Mouse (Mus musculus) ES-CJ7 (cell line): ENCODE results near the gene Pex26.

Source experiments
- DNase-seq: peaks from one replicate; pipeline ENCODE4 v3.0.0; 2011; ENCODE audit warnings: low read depth, low spot score

Pex26 gene

GRCm38 (mm10) chr6:121183414-121184173 is at the start of gene Pex26:
Gene Pex26, plus strand, starts transcription at chr6:121183667.
- DNase-seq = peak; percentile 94

GRCm38 (mm10) chr6:121134249-121134648 is 49.2 kb upstream of the Pex26 start:
- peak; percentile 45 for DNase-seq

DNA sequence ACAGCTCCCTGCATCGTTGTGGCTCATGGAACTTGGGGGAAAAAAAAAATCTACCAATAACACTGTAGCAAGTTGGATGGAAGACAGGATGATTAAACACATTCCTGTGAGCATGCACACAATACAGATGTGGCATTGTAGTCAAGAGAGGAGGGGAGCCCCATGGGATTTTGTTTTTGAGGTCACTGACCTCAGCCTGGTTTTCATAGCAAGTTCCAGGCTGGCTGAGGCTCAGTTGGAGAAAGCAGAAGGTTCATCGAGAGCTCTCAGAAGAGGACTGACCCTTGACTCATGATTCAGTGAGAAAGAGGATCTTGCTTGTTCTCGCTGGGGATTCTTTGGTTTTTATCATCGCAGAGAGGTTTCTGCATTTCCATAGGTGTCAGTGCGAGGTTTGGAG is 48.6 kb upstream of the Pex26 start:
- DNase-seq = no peak

- DNase-seq = peak; percentile 78
Measured at GRCm38 (mm10) chr6:121137222-121137621, 46.2 kb upstream of the Pex26 start.

DNA sequence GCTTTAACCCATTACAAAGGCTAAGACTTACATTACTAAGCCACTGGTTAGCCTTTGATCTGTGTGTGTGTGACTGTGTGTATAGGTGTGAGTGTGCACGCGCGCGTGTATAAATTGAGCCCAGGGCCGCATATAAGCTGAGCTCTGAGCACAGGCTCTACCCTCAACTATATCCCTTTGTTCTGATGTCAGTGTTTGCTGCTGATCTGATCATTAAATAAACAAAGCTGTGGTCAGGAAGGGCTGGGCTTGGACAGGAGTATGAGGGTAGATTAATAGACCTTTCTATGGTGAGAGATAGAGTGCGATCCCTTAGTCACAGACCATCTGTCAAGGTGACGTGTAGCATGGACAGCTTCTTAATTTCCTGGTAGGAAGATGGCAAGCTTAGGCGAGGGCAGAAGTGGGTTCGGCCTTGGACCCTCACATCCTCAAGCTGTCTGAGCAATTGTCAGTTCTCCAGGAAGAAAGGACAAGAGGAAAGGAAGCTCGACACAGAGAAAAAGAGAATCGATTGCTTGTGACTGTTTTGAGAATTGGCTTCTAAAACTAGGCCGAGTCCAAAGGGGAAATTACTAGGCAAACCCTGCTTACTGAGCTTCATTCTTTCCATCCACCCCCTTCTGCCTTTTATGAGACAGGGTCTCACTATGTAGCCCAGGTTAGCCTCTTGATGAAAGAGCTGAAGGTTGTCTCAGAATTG is 45.0 kb upstream of the Pex26 start:
- no peak for DNase-seq

- no peak for DNase-seq
Measured at GRCm38 (mm10) chr6:121139271-121139670, 44.2 kb upstream of the Pex26 start.

DNA sequence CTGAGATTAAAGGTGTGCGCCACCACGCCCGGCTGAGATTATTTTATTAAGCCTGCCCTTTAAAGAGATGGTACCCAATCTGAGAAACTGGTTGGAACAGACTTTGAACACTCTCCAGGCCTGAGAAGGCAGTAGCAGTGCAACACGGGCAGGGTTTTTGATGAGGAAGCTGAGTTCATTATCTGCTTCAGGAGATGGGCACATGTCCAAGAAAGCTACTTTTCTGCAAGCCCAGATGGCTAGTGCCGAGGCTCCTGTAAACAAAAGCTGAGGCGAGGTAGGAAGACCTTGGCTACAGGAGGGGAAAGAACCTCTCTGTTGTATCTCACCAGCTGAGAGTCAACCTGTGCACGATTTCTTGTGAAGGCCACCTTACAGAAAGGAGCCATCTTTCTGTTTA is 41.2 kb upstream of the Pex26 start:
- no peak for DNase-seq

- no peak for DNase-seq
Measured at GRCm38 (mm10) chr6:121143439-121143838, 40.0 kb upstream of the Pex26 start.

DNA sequence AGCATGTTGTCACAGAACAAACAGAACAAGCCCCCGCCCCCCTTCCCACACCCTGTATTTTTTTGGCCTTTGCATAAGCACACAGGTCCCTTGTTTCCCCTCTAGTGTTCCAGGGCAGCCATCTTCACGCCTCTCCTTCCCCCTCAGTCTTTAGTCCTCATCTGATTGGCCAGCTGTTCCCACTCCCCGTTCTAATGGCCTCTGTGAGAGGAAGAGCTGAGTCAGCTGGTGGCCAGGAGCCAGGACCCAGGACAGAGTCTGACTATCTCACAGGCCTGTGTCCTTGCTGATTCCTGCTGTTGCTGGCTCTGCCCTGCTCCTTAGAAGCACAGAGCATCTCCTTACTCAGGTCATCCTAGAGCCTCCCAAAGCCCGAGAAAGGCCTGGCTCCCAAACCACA is 39.4 kb upstream of the Pex26 start:
- DNase-seq = no peak

GRCm38 (mm10) chr6:121145010-121145604 is 38.4 kb upstream of the Pex26 start:
- DNase-seq = peak; percentile 53

- DNase-seq = no peak
Measured at GRCm38 (mm10) chr6:121145906-121146305, 37.6 kb upstream of the Pex26 start.

GRCm38 (mm10) chr6:121146798-121147197 is 36.7 kb upstream of the Pex26 start:
- no peak for DNase-seq

- DNase-seq = no peak
Measured at GRCm38 (mm10) chr6:121148360-121148759, 35.1 kb upstream of the Pex26 start.

GRCm38 (mm10) chr6:121149420-121149819 is 34.0 kb upstream of the Pex26 start:
- DNase-seq = no peak

GRCm38 (mm10) chr6:121150126-121150525 is 33.3 kb upstream of the Pex26 start:
- DNase-seq = no peak

DNA sequence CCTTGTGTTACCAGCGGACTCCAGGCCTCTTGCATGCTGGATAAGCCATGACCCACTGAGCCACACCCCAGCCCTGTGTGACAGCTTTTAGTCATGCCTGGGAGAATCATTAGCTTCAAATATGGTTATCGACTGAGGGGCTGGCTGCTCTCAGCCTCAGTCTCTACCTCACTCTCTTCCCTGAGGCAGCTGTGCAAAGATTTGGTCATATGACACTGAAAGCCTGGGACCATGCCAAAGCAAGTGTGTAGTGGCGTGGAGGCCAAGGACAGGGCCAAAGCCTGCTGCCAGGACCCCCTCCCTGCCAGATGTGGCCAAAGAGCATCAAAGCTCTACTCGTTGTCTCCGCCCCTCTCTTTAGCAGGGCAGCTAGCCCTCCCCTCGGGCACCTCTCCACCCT is 31.7 kb upstream of the Pex26 start:
- no peak for DNase-seq

GRCm38 (mm10) chr6:121153177-121153576 is 30.3 kb upstream of the Pex26 start:
- DNase-seq = no peak

- DNase-seq = no peak
Measured at GRCm38 (mm10) chr6:121154451-121155300, 28.8 kb upstream of the Pex26 start.

- DNase-seq = no peak
Measured at GRCm38 (mm10) chr6:121156030-121156429, 27.4 kb upstream of the Pex26 start.

DNA sequence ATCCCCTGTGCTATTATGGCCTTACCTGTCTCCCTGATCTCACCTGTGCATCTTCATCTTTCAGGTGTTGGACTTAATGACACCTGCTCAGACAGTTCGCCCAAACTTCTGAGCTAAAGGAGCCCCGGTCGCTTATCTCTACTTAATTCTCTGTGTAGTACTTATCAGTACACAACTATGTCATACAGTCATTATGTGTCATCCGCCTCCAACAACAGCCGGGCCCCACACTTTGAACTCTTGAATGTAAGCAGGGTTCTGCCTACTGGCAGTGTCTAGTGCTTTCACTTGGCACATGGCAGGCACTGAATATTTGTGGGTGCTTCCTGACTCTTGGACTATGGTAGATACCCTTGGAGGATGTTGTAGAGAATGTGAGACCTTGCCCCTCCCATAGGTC is 23.9 kb upstream of the Pex26 start:
- DNase-seq = no peak

DNA sequence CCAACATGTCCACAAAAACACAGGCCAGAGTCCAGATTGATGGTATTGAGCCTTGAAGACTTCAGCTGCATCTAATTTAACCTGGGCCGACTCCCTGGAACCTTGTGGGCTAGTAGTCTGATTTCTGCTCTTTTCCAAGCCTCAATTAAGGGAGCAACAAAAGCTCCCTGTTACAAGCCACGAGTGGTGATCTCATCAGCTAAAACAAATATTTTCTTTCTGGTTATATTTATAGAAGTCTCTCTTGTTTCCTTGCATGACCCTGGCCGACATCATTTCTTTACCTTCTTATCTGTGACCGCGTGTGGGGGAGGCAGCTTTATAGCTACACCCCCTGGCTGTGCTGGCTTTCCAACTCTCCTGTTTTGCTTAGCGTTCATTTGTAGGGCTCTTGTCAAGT is 23.3 kb upstream of the Pex26 start:
- DNase-seq = no peak

DNA sequence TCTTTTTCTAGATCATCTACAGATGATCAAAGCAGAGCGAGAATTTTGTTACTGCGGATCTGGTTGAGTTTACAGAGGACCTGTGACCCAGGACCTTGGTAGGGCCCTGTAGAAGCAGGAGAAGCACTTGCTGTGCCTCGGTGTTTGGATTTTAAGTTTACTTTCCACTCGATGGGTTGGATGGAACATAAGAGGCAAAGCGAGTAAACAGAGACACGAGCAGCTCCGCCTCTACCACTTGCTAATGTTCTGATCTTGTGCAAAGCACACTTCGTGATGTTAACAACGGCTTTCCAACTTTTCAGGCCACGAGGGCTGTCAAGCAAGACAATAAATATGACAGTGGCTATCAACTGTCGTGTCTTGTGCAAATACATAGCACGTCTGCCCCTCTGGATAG is 20.9 kb upstream of the Pex26 start:
- no peak for DNase-seq
